ENCODE assay signal across 8 mouse cellular contexts in the genomic region with DNA sequence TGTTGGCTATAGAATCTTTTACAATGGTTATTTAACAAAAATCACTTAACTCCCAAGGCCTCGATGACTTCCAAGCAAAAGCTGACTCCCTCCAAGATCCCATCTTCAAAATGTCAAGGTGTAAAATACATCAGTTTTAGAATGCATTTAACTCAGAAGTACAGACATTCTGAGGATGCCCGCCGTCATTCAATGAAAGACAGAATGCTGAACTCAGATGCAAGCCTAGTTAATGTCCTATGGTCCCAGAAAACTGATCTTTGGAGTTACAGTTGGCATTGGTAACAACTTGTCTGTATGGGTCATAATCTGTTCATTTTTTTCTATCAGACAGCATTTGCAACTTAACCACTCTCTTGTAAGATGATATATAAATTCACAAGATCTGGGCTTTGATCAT. TPM values are rescaled to one million over a fixed set of nuclear protein-coding genes. Genes with fewer than 3 reads are reported as not detected.
DNase-seq lines count a peak whose midpoint lies in the region; ATAC-seq and TF ChIP-seq lines count a peak whose summit lies in the region.

No protein-coding gene starts in this region.

- peaks cover 23% of the 10 kb centered on the region for H3K36me3 ChIP-seq in lung, embryonic 14.5 days (ENCODE audit: insufficient read depth)
- peaks cover 24% of the 10 kb centered on the region for H3K36me3 ChIP-seq in embryonic facial prominence, embryonic 15.5 days
- H3K36me3 ChIP-seq in intestine, embryonic 16.5 days (ENCODE audit: control insufficient read depth, insufficient read depth, low read length) = 0 out of 2 replicates have a peak, but pooled peaks cover 2% of the 10 kb centered on the region
- H3K36me3 ChIP-seq in neural tube, embryonic 12.5 days = peaks cover 20% of the 10 kb centered on the region

- WGBS in lung, embryonic 14.5 days = 84% methylated on average over 3 of the region's 3 CpGs
- WGBS in embryonic facial prominence, embryonic 15.5 days = 76% methylated on average over 3 of the region's 3 CpGs
- 75% methylated on average over 3 of the region's 3 CpGs for WGBS in intestine, embryonic 16.5 days
- WGBS in neural tube, embryonic 12.5 days = 84% methylated on average over 3 of the region's 3 CpGs

- H3K4me3 ChIP-seq in lung, embryonic 14.5 days (ENCODE audit: low read depth, low read length) = peak overlapping the region; percentile 81
- H3K4me3 ChIP-seq in embryonic facial prominence, embryonic 15.5 days (replicated peaks) = peak overlapping the region; percentile 82
- peak overlapping the region; percentile 49 for H3K4me3 ChIP-seq in intestine, embryonic 16.5 days (ENCODE audit: low read length)
- H3K4me3 ChIP-seq in neural tube, embryonic 12.5 days = peak overlapping the region; percentile 18; the same call in 1 of the 2 replicates

- DNase-seq in lung, embryonic 14.5 days = no peak
- no peak for DNase-seq in lung, postnatal 36 days
- no peak for DNase-seq in right cerebral cortex, adult 2 months (ENCODE audit: low spot score in 2 of 2)
- no peak for DNase-seq in kidney, adult 11 months

- no peaks in the 10 kb centered on the region for H3K9me3 ChIP-seq in lung, embryonic 14.5 days (ENCODE audit: low read depth, low read length)
- no peaks in the 10 kb centered on the region for H3K9me3 ChIP-seq in embryonic facial prominence, embryonic 15.5 days (replicated peaks)
- H3K9me3 ChIP-seq in intestine, embryonic 16.5 days (ENCODE audit: control insufficient read depth, low read length) = no peaks in the 10 kb centered on the region
- no peaks in the 10 kb centered on the region for H3K9me3 ChIP-seq in neural tube, embryonic 12.5 days

- peak overlapping the region; percentile 44 for H3K9ac ChIP-seq in lung, embryonic 14.5 days
- peak overlapping the region; percentile 4 for H3K9ac ChIP-seq in embryonic facial prominence, embryonic 15.5 days
- peak overlapping the region; percentile 67 for H3K9ac ChIP-seq in intestine, embryonic 16.5 days (ENCODE audit: low read depth, low read length)
- H3K9ac ChIP-seq in neural tube, embryonic 12.5 days = peak overlapping the region; percentile 50; the same call in 1 of the 2 replicates

- peaks cover 12% of the 10 kb centered on the region; the same call in 1 of the 2 replicates for H3K4me1 ChIP-seq in lung, embryonic 14.5 days (ENCODE audit: insufficient read depth)
- 0 out of 2 replicates have a peak, but pooled peaks cover 4% of the 10 kb centered on the region for H3K4me1 ChIP-seq in embryonic facial prominence, embryonic 15.5 days
- H3K4me1 ChIP-seq in intestine, embryonic 16.5 days (ENCODE audit: control insufficient read depth, insufficient read depth, low read length) = peaks cover 8% of the 10 kb centered on the region
- H3K4me1 ChIP-seq in neural tube, embryonic 12.5 days = peaks cover 4% of the 10 kb centered on the region; the same call in 1 of the 2 replicates

- H3K27ac ChIP-seq in lung, embryonic 14.5 days (ENCODE audit: low read depth) = peak overlapping the region; percentile 90
- H3K27ac ChIP-seq in embryonic facial prominence, embryonic 15.5 days (replicated peaks) = peak overlapping the region; percentile 77
- peak overlapping the region; percentile 89 for H3K27ac ChIP-seq in intestine, embryonic 16.5 days (ENCODE audit: low read length)
- peak overlapping the region; percentile 67 for H3K27ac ChIP-seq in neural tube, embryonic 12.5 days

- ATAC-seq in lung, embryonic 14.5 days (ENCODE audit: insufficient read depth) = no peak
- no peak for ATAC-seq in embryonic facial prominence, embryonic 15.5 days (ENCODE audit: insufficient number of reproducible peaks, low FRiP score, low TSS enrichment, low read depth)
- ATAC-seq in intestine, embryonic 16.5 days = no peak
- no peak for ATAC-seq in neural tube, embryonic 12.5 days (ENCODE audit: low FRiP score, low read depth)
- ATAC-seq in granulocyte monocyte progenitor cell, adult 5-6 weeks (replicated peaks; ENCODE audit: poor library complexity, severe bottlenecking) = no peak

- TF ChIP-seq CTCF in lung, embryonic 14.5 days (IDR thresholded peaks at IDR 0.05; ENCODE audit: low read depth) = no peak

- no peaks in the 10 kb centered on the region for H3K27me3 ChIP-seq in lung, embryonic 14.5 days (ENCODE audit: insufficient read depth, low read length)
- no peaks in the 10 kb centered on the region for H3K27me3 ChIP-seq in embryonic facial prominence, embryonic 15.5 days
- no peaks in the 10 kb centered on the region for H3K27me3 ChIP-seq in intestine, embryonic 16.5 days (replicated peaks; ENCODE audit: control insufficient read depth, insufficient read depth, low read length)
- H3K27me3 ChIP-seq in neural tube, embryonic 12.5 days (replicated peaks) = no peaks in the 10 kb centered on the region

- H3K4me2 ChIP-seq in lung, embryonic 14.5 days = peak overlapping the region; percentile 73
- peak overlapping the region; percentile 50 for H3K4me2 ChIP-seq in embryonic facial prominence, embryonic 15.5 days (replicated peaks)
- peak overlapping the region; percentile 81 for H3K4me2 ChIP-seq in intestine, embryonic 16.5 days (ENCODE audit: low read depth, low read length)
- H3K4me2 ChIP-seq in neural tube, embryonic 12.5 days (replicated peaks) = peak overlapping the region; percentile 65

RNA-seq across cellular contexts. Expression of a gene that starts 0.6 kb away (rescaled TPM):
- 44.0 and 46.8 TPM in 2 replicates for polyA plus RNA-seq in lung, embryonic 14.5 days (2014; fragmentation: Nextera tagmentation; extraction: Ambion mirVana)
- 26.2 and 29.3 TPM in 2 replicates for polyA plus RNA-seq in embryonic facial prominence, embryonic 15.5 days (2015; fragmentation: Nextera tagmentation; extraction: Ambion mirVana)
- 23.9 and 25.7 TPM in 2 replicates for polyA plus RNA-seq in intestine, embryonic 16.5 days (2015; fragmentation: Nextera tagmentation; extraction: Ambion mirVana)
- polyA plus RNA-seq in neural tube, embryonic 12.5 days (2016; fragmentation: Nextera tagmentation; extraction: Ambion mirVana) = 28.7 and 31.6 TPM in 2 replicates
- total RNA-seq in granulocyte monocyte progenitor cell, adult 5-6 weeks (2014; fragmentation: Nextera tagmentation) = 56.3 and 65.6 TPM in 2 replicates
- total RNA-seq in granulocyte monocyte progenitor cell, adult 5-6 weeks (2017) = 168 and 214 TPM in 2 replicates

RNA-seq across cellular contexts. Expression of a gene that starts 0.7 kb away (rescaled TPM):
- polyA plus RNA-seq in lung, embryonic 14.5 days (2014; fragmentation: Nextera tagmentation; extraction: Ambion mirVana) = 1.2 and 1.4 TPM in 2 replicates
- 2.7 and 3.4 TPM in 2 replicates for polyA plus RNA-seq in embryonic facial prominence, embryonic 15.5 days (2015; fragmentation: Nextera tagmentation; extraction: Ambion mirVana)
- 0.23 and 0.24 TPM in 2 replicates for polyA plus RNA-seq in intestine, embryonic 16.5 days (2015; fragmentation: Nextera tagmentation; extraction: Ambion mirVana)
- polyA plus RNA-seq in neural tube, embryonic 12.5 days (2016; fragmentation: Nextera tagmentation; extraction: Ambion mirVana) = 0.31 and 0.61 TPM in 2 replicates
- 0.58 and 0.97 TPM in 2 replicates for total RNA-seq in granulocyte monocyte progenitor cell, adult 5-6 weeks (2014; fragmentation: Nextera tagmentation)
- 0.69 and 2.5 TPM in 2 replicates for total RNA-seq in granulocyte monocyte progenitor cell, adult 5-6 weeks (2017)

RNA-seq across cellular contexts. Expression of a gene that starts 17.6 kb away (rescaled TPM):
- 47.6 and 50.8 TPM in 2 replicates for polyA plus RNA-seq in lung, embryonic 14.5 days (2014; fragmentation: Nextera tagmentation; extraction: Ambion mirVana)
- 43.1 and 50.0 TPM in 2 replicates for polyA plus RNA-seq in embryonic facial prominence, embryonic 15.5 days (2015; fragmentation: Nextera tagmentation; extraction: Ambion mirVana)
- 20.2 TPM in 2 replicates for polyA plus RNA-seq in intestine, embryonic 16.5 days (2015; fragmentation: Nextera tagmentation; extraction: Ambion mirVana)
- 29.2 and 35.6 TPM in 2 replicates for polyA plus RNA-seq in neural tube, embryonic 12.5 days (2016; fragmentation: Nextera tagmentation; extraction: Ambion mirVana)
- 36.7 and 43.4 TPM in 2 replicates for total RNA-seq in granulocyte monocyte progenitor cell, adult 5-6 weeks (2014; fragmentation: Nextera tagmentation)
- total RNA-seq in granulocyte monocyte progenitor cell, adult 5-6 weeks (2017) = 21.6 and 22.7 TPM in 2 replicates

Comparison
In these comparisons a context has a peak if more than half of its experiments do, and no peak if none do; other contexts are left out.
1. H3K4me3 ChIP-seq: peak in every context shown above with its lines; median percentile 82 in embryonic facial prominence, embryonic 15.5 days; 81 in lung, embryonic 14.5 days; 49 in intestine, embryonic 16.5 days; 18 in neural tube, embryonic 12.5 days.
2. H3K9ac ChIP-seq: peak in every context shown above with its lines; median percentile 67 in intestine, embryonic 16.5 days; 50 in neural tube, embryonic 12.5 days; 44 in lung, embryonic 14.5 days; 4 in embryonic facial prominence, embryonic 15.5 days.